Mouse (Mus musculus) mature B cell (primary cell): ENCODE measurements around the gene Cope.

Experiments used
- in situ Hi-C: fragments of 300-500 bp; cut with MboI; formaldehyde crosslinking; loops from 2 replicates; pipeline ENCODE4 v1.14.3; 2019

The Cope gene

GRCm38 (mm10) chr8:70313399-70313798 lies 11.1 kb downstream of the Cope start:
- in situ Hi-C loops, result no loop called here

DNA sequence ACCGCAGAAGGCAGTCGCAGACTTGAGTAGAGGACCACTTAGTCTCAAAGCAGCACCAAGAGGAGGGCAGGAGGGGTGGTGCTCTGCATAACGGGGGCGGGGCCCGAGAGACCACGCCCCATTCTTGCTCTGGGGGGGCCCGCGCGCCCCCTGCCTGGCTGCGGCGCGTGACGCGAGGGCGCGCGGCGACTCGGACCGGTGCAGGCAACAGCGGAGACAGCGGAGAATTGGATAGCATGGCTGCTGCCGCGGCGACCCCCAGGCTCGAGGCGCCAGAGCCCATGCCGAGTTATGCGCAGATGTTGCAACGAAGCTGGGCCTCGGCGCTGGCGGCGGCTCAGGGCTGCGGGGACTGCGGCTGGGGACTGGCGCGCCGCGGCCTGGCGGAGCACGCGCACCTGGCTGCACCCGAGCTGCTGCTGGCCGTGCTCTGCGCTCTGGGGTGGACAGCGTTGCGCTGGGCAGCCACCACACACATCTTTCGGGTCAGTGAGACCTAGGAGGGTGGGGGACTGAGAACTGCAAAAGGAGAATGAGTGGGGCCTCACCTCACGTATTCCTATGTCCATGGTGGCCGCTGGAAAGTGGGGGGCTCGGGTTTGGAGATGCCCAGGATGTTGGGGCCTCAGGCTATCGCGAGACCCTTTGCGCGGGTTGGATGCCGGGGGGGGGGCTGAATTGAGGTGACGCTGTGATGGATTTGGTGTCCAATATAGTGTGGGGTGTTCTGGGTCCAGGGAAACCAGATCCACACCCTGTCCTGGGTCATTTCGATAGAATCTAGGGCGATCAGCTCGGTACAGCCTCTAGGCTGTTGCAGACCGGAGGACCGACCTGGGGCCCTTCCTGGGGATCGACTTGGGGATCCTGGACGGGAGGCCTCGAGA lies 13.5 kb downstream of the Cope start, which contains the start of gene Cers1:
Gene Cers1 (plus strand): TSS at position 152 of the 887 bp plus-strand sequence.
- in situ Hi-C loops, result no loop called here

DNA sequence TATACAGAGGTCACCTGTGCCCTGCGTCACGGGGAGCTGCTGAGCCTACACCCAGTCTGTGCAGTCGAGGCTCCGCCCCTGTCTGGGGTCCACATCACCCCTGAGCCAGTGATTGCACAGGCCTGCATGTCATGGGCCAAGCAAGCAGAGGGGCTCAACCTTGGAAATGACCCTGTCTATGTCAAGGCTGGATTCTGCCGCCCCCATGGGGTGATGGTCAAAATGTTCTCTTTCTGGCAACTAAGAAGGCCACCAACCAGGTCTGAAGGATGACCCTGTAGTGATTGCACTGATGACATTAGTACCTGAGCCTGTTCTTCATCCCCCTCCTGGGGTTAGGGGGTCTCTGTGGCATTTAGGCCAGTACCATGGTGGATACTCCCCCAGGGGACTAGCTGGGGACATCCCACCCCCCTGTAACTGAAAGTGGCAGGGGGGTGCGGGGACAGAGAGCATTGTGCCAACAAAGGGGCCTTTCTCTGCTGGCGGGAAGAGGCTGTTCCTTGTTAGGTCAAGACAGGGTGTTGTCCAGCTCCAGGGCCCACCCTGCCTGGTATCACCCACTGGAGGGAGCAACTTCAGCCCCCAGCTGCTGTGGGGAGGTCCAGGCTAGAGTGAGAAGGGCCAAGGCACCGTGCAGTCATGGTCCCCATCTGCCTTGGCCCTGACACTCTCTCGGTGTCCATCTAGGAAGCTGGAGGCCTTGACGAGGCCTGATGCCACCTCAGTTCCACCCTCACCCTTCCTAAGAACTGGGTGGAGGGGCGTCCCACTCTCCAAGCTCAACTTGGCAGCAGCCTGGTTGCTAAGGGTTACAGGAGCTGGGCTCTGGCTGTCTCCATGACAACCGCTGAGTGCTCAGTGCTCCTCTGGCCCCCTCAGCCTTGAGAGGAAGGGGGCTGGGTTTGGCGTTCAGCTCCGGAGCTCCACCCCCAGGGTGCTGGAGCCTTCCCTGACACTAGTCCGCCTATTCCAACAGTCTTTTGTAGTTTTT lies 14.5 kb downstream of the Cope start:
- in situ Hi-C loops, result no loop called here

DNA sequence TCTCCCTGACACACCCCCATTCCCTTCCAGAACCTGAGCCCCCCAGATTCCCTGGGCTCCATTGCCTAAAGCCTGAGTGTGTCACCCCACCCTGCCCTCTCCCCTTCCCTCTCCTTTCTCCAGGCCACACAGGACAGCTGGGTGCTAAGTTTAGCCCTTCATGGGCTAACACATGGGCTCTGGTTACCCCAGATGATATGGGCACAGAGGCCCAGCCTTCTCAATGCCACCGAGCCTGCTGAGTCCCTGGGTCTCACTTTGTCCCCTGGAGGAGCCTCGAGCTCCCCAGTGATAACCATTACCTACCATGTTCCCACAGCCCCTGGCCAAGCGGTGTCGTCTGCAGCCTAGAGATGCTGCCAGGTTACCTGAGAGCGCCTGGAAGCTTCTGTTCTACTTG lies 15.6 kb downstream of the Cope start:
- in situ Hi-C loops, result no loop called here

DNA sequence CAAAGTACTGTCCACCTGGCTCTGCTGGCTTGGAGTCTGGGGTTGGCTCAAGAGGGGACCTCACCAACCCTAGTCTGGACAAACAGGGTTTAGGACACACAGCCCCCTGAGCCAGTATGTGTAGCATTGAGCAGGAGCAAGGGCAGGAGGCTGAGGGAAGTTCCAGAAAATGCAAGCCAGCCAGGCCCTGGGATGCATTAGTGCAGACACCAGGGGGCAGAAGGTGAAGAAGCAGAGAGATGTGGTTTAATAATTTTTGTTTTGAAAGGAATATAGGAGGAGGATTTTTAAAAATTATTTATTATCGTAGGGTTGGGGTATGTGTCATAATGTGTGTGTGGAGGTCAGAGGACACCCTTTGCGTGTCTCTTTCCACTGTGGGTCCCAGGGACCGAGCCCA lies 21.4 kb downstream of the Cope start:
- in situ Hi-C loops, result no loop called here

DNA sequence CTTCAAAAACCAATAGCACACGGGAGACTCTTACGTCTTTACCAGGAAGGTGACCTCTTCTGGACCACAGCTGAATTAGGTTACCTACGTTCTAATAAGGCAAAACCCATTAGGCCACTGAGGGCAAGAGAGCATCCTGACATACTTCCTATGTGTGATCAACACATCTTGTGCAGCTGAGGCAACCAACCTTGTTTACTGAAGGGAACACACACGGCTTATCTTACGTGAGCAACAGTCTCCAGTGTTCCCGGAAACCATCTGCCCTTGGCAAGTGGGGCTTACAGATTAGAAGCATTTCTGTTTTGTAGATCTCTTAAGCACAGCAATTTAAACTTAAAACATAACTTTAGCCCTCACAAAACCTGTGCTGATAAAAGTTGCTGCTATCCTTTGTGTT lies 25.2 kb downstream of the Cope start:
- in situ Hi-C loops, result no loop called here

DNA sequence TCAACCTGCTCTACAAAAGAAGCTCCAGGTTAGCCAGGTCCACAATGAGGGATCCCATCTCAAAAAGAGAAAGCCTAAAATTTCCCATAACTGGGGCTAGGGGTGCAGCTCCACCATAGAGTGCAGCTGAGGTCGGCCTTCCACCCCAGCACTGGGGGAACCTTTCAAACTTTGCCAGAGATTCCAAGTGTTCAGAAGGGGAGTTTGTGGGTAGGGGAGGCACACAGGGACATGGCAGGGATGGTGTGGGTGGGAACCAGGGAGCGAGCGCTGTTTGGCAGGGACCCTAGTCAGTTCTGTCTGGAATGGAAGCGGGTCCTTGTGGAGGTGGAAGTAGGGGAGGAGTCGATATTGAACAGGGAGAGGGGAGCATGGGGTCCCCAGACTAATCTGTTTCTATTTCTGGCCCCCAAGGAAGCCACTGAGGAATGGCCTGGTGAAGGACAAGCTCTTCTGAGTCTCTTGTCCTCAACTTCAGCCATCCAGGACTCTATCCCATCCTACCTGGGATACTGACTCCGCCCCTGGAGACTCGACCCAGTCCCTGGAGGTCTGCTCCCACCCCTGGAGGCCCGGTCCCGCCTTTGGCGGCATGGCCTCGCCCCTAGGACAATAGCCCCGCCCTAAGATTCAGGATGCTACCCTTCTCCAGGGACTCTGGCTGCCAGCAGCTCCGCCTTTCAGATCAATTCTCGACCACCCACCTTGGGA lies 27.0 kb downstream of the Cope start, which contains the start of gene Gdf1:
Gene Gdf1 (plus strand): TSS at position 694 of the 711 bp plus-strand sequence.
- in situ Hi-C loops, result no loop called here

- in situ Hi-C loops, result no loop called here
Observed at GRCm38 (mm10) chr8:70329835-70330740, 27.8 kb downstream of the Cope start.

DNA sequence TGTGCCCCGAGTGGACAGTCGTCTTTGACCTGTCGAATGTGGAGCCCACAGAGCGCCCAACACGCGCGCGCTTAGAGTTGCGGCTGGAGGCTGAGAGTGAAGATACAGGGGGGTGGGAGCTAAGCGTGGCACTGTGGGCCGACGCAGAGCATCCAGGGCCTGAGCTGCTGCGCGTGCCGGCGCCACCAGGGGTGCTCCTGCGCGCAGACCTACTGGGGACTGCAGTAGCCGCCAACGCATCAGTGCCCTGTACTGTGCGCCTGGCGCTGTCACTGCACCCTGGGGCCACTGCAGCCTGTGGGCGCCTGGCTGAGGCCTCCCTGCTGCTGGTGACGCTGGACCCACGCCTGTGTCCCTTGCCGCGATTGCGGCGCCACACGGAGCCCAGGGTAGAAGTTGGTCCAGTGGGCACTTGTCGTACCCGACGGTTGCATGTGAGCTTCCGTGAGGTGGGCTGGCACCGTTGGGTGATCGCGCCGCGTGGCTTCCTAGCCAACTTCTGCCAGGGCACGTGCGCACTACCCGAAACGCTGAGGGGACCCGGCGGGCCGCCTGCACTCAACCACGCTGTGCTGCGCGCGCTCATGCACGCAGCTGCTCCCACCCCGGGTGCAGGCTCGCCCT lies 28.5 kb downstream of the Cope start:
- in situ Hi-C loops, result no loop called here

DNA sequence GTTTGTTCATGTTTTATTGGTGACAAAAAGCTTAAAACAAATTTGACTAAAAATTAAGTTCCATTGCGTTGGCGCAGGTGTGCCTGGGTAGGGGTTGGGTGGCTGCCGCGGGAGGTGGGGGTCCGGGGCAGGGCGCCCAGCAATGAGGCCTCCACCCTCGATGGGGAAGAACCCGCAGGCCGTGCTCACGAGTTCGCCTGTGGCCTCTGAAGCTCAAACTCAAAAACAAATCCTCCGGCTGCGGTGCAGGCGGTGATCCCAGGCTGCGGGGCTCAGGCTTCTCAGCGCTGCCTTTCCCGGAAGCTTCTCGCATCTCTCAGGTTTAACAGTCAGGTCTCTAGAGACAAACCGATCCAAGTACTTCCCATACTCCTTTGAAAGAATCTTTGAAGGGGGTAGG lies 29.2 kb downstream of the Cope start:
- in situ Hi-C loops, result no loop called here

DNA sequence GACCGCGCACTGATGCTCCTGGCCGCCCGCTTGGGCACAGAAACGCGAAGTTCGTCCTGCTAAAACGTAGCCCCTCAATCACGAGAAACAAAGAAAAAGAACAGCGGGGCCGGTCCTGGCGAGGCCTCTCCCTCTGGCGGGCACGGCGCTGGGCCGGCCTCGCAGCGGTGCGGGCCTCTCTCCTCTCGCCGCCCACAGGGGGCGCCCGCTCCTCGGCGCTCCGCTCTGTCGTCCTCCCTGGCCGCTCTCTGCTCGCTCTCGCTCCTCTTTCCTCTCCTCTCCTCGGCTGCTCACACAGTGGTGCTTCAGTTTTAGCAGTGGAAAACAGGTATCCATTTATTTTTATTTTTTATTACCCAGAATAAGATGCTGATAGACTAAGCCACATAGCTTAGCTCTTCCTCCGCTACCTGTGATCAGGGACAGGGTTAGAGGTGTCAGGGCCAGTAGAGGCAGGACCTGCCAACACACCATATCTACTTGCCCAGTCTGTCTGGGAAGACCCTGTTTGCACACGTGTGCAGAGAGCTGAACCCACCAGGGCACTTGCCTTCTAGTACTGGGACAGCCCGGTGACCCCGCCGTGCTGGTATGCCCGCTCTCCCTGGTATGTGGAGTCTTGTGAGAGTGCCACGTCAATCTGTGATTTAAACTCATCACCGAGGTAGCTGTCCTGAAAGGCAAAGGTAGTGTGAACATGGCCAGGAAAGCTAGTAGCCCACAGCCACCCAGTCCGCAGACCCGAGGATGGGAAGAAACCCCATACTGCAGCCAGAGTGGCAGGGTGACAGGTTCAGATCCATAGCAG lies 30.0 kb downstream of the Cope start:
- in situ Hi-C loops, result no loop called here

DNA sequence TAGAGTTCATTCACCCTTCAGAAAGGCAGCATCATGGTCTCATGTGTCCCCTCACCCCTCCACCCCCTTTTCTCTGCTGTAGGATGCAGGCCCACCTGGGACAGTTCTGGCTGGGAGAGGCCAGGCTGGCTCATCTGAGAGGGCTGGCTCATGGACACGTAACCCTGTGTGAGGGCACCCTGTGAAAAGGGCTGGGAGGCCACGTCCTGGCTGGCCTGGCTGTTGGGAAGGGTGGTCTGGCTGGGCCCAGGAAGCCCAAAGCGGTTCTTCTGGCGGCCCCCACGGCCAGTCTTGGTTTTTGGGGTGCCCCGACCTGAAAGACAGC lies 30.5 kb downstream of the Cope start:
- in situ Hi-C loops, result no loop called here

DNA sequence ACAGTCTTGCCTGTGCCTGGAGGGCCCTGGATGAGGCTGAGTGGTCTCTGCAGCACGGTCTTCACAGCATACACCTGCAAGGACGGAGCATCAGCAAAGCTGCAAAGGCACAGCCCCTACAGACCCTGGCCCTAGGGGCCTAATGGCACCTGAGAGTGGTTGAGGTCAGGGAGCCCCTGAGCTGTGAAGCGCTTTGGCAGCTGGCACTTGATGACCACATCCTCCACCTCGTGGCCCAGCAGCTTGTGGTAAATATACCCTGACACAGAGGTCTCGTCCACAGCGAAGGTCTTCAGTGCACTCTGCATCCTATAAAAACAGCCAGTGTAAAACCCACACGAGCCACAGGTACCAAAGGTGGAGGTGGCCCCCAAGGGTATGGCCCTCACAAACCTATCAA lies 36.6 kb downstream of the Cope start:
- in situ Hi-C loops, result no loop called here

GRCm38 (mm10) chr8:70340659-70341058 lies 38.3 kb downstream of the Cope start:
- in situ Hi-C loops, result no loop called here

GRCm38 (mm10) chr8:70342007-70342406 lies 39.7 kb downstream of the Cope start:
- in situ Hi-C loops, result no loop called here

DNA sequence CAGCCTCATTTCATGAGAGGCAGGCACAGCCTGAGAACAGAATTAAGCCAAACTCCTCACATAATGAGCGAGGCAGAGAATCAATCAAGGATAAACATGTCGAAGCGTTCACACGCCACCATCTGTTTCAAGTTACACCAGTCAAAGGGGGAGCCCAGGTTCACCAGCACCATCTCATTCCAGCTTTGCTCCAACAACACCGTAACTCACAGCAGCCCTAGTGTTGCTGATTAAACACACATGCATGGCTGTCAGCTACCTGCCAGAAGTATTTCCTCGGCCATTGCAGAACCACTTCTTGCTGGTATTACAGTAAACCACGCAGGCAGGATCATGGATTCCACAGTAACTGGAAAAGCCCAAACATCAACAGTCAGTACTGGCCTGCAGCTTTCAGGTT lies 40.8 kb downstream of the Cope start:
- in situ Hi-C loops, result no loop called here

GRCm38 (mm10) chr8:70343696-70344095 lies 41.4 kb downstream of the Cope start:
- in situ Hi-C loops, result no loop called here

DNA sequence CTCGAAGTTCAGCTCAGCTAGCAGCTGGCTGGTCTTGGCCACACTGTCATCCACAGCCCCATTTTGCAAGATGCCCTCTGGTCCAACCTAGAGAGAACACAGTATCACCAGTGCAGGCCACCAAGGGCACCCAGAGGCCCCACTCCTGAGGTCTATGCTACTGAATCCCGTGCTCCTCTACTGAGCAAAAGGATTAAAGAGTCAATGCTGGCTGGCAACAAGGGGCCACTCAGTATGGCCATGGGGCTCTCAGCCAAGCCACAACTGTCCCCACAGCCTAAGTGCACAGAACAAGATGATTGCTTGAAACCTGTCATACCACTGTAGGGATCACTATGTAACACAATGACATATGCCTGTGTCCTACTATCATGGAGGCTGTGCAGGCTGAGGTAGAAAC lies 42.0 kb downstream of the Cope start:
- in situ Hi-C loops, result no loop called here

- in situ Hi-C loops, result no loop called here
Observed at GRCm38 (mm10) chr8:70347443-70347842, 45.1 kb downstream of the Cope start.
